Mouse (Mus musculus): ENCODE measurements at regions not wholly inside any gene's neighbourhood (a gene's known extent, or its start where the extent isn't known, plus 50 kb on each side); places are given as distances from the start of the nearest gene placed in this dataset.
"Not testable (repeated sequence)": the region's sequence is repeated elsewhere in the genome, so short reads cannot be mapped to it uniquely, and the experiment has no call there.

DNA sequence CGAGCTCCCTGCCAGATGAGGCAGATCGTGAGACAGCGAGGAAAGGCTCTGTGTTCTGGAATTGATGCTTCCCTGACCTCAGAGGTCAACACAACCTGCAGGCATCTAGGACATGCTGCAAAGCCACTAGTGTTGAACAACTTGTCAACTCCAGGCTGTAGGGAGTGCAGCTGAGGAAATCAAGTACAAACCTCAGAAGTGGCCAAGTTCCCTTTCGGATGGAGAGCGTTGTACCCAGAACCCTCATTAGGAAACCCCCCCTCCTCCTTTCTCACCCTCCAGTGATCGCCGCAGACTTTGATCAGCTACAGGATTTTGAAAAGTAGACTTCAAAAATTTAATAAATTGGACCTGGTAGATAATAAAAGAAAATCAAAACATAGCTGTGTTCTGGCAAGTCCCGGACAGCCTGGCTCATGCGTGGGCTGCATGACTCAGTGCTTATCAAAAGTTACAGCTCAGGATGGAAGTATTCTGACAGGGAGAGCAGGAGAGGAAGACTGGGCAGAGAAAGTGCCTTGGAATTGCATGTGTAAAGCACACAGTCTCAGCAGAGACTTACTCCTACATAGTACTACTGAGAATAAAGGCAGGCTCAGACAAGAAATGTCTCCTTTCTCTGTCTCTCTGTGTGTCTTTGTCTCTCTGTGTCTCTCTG is 224.2 kb downstream of the Diras2 start:
- Histone ChIP-seq H3ac (ENCODE audit: control insufficient read depth, insufficient read length, low read depth) (no peak overlapping the region), H3K4me3 (ENCODE audit: insufficient read depth, poor library complexity, severe bottlenecking) (no peak overlapping the region), H3K36me3 (ENCODE audit: control insufficient read depth, insufficient read depth) (no peaks in the 10 kb centered on the region), H3K79me2 (ENCODE audit: control insufficient read depth, insufficient read depth) (no peaks in the 10 kb centered on the region), H3K79me3 (ENCODE audit: low read depth) (no peaks in the 10 kb centered on the region), H3K27me3 (ENCODE audit: control insufficient read depth, insufficient read depth, insufficient read length) (no peaks in the 10 kb centered on the region)
- TF ChIP-seq FOSL1 (IDR thresholded peaks at IDR 0.05; ENCODE audit: insufficient read depth, low read length, poor library complexity, severe bottlenecking) (no peak), USF1 (IDR thresholded peaks at IDR 0.05; ENCODE audit: low read depth) (no peak), MAX (IDR thresholded peaks at IDR 0.05) (no peak), MYOG (IDR thresholded peaks at IDR 0.05; ENCODE audit: control insufficient read depth, extremely low read depth, insufficient read length) (no peak), CTCF (IDR thresholded peaks at IDR 0.05; ENCODE audit: control insufficient read depth, insufficient read depth, insufficient read length) (no peak), CEBPB (IDR thresholded peaks at IDR 0.05; ENCODE audit: low read depth) (no peak), MYOD1 (IDR thresholded peaks at IDR 0.05; ENCODE audit: control insufficient read depth, insufficient read length, low read depth) (no peak)

DNA sequence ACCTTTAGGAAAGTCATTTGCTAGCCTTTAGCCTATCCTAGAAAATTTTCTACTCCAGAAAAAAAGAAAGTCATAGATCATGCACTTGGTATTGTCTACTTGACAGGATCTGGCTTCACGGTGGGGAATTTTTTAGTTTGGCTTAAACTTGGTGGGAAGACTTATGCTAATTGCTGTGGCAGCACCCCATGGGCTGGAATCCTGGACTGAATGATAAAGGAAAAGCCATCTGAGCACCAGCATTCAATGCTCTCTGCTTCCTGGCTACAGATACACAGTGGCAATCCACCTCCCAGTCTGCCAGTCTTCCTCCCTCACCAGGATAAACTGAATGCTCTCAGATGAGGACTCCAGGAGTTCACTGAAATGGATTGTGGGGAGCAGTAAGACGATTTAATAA is 220.1 kb downstream of the Diras2 start:
- H3ac ChIP-seq (ENCODE audit: control insufficient read depth, insufficient read length, low read depth) = no peak overlapping the region
- H3K27me3 ChIP-seq (ENCODE audit: control insufficient read depth, insufficient read depth, insufficient read length) = no peaks in the 10 kb centered on the region
- TF ChIP-seq CTCF (IDR thresholded peaks at IDR 0.05; ENCODE audit: control insufficient read depth, insufficient read depth, insufficient read length) (no peak), MYOD1 (IDR thresholded peaks at IDR 0.05; ENCODE audit: control insufficient read depth, insufficient read length, low read depth) (no peak), MAX (IDR thresholded peaks at IDR 0.05) (no peak), CEBPB (IDR thresholded peaks at IDR 0.05; ENCODE audit: low read depth) (no peak), MYOG (IDR thresholded peaks at IDR 0.05; ENCODE audit: control insufficient read depth, extremely low read depth, insufficient read length) (no peak), FOSL1 (IDR thresholded peaks at IDR 0.05; ENCODE audit: insufficient read depth, low read length, poor library complexity, severe bottlenecking) (no peak), USF1 (IDR thresholded peaks at IDR 0.05; ENCODE audit: low read depth) (no peak)

DNA sequence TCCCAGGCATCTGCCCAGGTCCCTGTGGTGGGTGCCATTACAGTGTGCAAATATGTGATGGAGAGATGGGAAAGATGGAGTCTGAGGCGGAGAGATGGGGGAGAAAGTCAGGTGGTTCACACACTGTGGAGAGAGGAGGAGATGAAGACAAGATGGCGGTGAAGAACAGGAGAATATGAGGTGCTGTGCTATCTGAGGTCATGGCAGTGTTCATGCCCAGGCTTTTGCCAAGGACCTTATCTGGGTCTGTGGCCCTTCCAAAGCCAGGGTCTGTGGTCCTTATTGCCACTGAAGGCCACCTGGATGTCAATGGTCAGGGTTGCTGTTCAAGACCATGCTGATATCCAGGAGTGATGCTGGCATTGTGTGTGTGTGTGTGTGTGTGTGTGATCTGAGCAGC is 212.8 kb downstream of the Diras2 start:
- Histone ChIP-seq H3K36me3 (ENCODE audit: control insufficient read depth, insufficient read depth) (no peaks in the 10 kb centered on the region), H3K79me3 (ENCODE audit: low read depth) (no peaks in the 10 kb centered on the region), H3K27me3 (ENCODE audit: control insufficient read depth, insufficient read depth, insufficient read length) (no peaks in the 10 kb centered on the region), H3K79me2 (ENCODE audit: control insufficient read depth, insufficient read depth) (no peaks in the 10 kb centered on the region), H3ac (ENCODE audit: control insufficient read depth, insufficient read length, low read depth) (no peak overlapping the region), H3K4me3 (ENCODE audit: insufficient read depth, poor library complexity, severe bottlenecking) (no peak overlapping the region)
- TF ChIP-seq FOSL1 (IDR thresholded peaks at IDR 0.05; ENCODE audit: insufficient read depth, low read length, poor library complexity, severe bottlenecking) = no peak
- no peak for TF ChIP-seq CTCF (IDR thresholded peaks at IDR 0.05; ENCODE audit: control insufficient read depth, insufficient read depth, insufficient read length)
- TF ChIP-seq USF1 (IDR thresholded peaks at IDR 0.05; ENCODE audit: low read depth) = no peak
- no peak for TF ChIP-seq CEBPB (IDR thresholded peaks at IDR 0.05; ENCODE audit: low read depth)
- TF ChIP-seq MYOD1 (IDR thresholded peaks at IDR 0.05; ENCODE audit: control insufficient read depth, insufficient read length, low read depth) = no peak
- no peak for TF ChIP-seq MYOG (IDR thresholded peaks at IDR 0.05; ENCODE audit: control insufficient read depth, extremely low read depth, insufficient read length)
- no peak for TF ChIP-seq MAX (IDR thresholded peaks at IDR 0.05)

More for the DNA sequence above, 220.1 kb downstream of the Diras2 start:
- H3K79me2 ChIP-seq (ENCODE audit: control insufficient read depth, insufficient read depth) = no peaks in the 10 kb centered on the region
- H3K79me3 ChIP-seq (ENCODE audit: low read depth) = no peaks in the 10 kb centered on the region
- no peaks in the 10 kb centered on the region for H3K36me3 ChIP-seq (ENCODE audit: control insufficient read depth, insufficient read depth)
- H3K4me3 ChIP-seq (ENCODE audit: insufficient read depth, poor library complexity, severe bottlenecking) = no peak overlapping the region

DNA sequence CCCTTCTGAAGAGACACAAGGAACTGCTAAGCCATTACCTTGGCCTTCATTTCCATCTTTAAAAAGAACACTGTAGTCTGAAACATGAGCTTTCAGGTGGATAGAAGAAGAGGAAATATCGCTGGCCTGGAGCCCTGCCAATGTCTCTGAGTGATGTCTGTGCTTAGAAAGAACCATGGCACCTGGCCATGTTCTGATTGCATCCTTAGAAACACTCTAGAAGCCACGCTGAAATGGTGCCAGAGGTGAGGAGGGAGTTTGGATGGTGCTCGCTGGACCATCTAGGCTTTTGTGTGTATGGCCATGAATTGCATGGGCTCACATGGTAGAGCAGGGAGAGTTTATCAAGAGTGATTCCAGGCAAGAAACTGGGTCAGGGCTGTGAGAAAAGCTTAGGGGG is 207.4 kb downstream of the Diras2 start:
- Histone ChIP-seq H3K36me3 (ENCODE audit: control insufficient read depth, insufficient read depth) (no peaks in the 10 kb centered on the region), H3K79me2 (ENCODE audit: control insufficient read depth, insufficient read depth) (no peaks in the 10 kb centered on the region), H3K27me3 (ENCODE audit: control insufficient read depth, insufficient read depth, insufficient read length) (no peaks in the 10 kb centered on the region), H3K79me3 (ENCODE audit: low read depth) (no peaks in the 10 kb centered on the region), H3ac (ENCODE audit: control insufficient read depth, insufficient read length, low read depth) (no peak overlapping the region), H3K4me3 (ENCODE audit: insufficient read depth, poor library complexity, severe bottlenecking) (no peak overlapping the region)
- TF ChIP-seq USF1 (IDR thresholded peaks at IDR 0.05; ENCODE audit: low read depth) = no peak
- TF ChIP-seq FOSL1 (IDR thresholded peaks at IDR 0.05; ENCODE audit: insufficient read depth, low read length, poor library complexity, severe bottlenecking) = no peak
- no peak for TF ChIP-seq MAX (IDR thresholded peaks at IDR 0.05)
- TF ChIP-seq CEBPB (IDR thresholded peaks at IDR 0.05; ENCODE audit: low read depth) = no peak
- no peak for TF ChIP-seq CTCF (IDR thresholded peaks at IDR 0.05; ENCODE audit: control insufficient read depth, insufficient read depth, insufficient read length)
- no peak for TF ChIP-seq MYOG (IDR thresholded peaks at IDR 0.05; ENCODE audit: control insufficient read depth, extremely low read depth, insufficient read length)
- TF ChIP-seq MYOD1 (IDR thresholded peaks at IDR 0.05; ENCODE audit: control insufficient read depth, insufficient read length, low read depth) = no peak

DNA sequence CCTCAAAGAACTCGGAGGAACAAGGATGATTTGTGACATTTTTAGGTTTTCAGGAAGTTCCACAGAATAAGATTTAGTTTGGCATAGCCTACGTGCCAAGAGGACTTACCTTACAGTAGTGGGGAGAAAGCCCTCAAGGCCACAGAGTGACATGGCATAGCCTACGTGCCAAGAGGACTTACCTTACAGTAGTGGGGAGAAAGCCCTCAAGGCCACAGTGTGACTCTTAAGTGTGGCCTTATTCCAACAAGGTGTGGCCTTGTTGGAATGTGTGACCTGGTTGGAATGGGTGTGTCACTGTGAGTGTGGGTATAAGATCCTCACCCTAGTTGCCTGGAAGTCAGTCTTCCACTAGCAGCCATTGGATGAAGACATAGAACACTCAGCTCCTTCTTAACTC is 206.7 kb downstream of the Diras2 start:
- H3K4me3 ChIP-seq (ENCODE audit: insufficient read depth, poor library complexity, severe bottlenecking); H3ac ChIP-seq (ENCODE audit: control insufficient read depth, insufficient read length, low read depth); H3K79me3 ChIP-seq (ENCODE audit: low read depth); H3K36me3 ChIP-seq (ENCODE audit: control insufficient read depth, insufficient read depth); H3K79me2 ChIP-seq (ENCODE audit: control insufficient read depth, insufficient read depth); H3K27me3 ChIP-seq (ENCODE audit: control insufficient read depth, insufficient read depth, insufficient read length): not testable (repeated sequence)

DNA sequence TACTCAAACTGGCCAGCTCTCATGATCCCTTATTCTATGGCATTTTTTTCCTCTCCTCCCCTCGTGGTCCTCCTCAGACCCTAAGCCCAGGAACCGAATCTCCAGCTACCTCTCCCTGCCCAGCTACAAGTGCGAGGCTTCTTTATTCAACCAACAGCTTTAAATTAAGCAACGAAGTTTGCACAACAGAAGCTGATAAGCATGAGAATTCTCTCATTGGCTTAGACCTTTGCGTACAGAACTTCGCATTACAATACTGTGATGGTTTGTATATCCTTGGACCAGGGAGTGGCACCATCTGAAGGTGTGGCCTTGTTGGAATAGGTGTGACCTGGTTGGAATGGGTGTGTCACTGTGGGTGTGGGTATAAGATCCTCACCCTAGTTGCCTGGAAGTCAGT is 205.4 kb downstream of the Diras2 start:
- not testable (repeated sequence) for H3K79me2 ChIP-seq (ENCODE audit: control insufficient read depth, insufficient read depth); H3K36me3 ChIP-seq (ENCODE audit: control insufficient read depth, insufficient read depth); H3K79me3 ChIP-seq (ENCODE audit: low read depth); H3ac ChIP-seq (ENCODE audit: control insufficient read depth, insufficient read length, low read depth); H3K27me3 ChIP-seq (ENCODE audit: control insufficient read depth, insufficient read depth, insufficient read length); H3K4me3 ChIP-seq (ENCODE audit: insufficient read depth, poor library complexity, severe bottlenecking)

Data from C2C12 (cell line).